Mouse (Mus musculus) liver, embryonic 14.5 days (tissue): ENCODE results near the gene Pou3f1. TPM values are rescaled to one million over a fixed set of nuclear protein-coding genes. Genes with fewer than 3 reads are reported as not detected.
A peak's percentile ranks its signal among the peaks of the same experiment; 100 is the strongest.

Source experiments
- ATAC-seq: fragments of 200-750 bp; cut with Nextera tagmentation; 2 replicates; pipeline ENCODE4 v1.8.0; 2017; ENCODE audit warnings: moderate number of reproducible peaks, mild to moderate bottlenecking, moderate library complexity; ENCODE audit not compliant: insufficient read depth
- DNase-seq, 3 experiments: peaks; one replicate each; pipeline ENCODE4 v3.0.0-alpha.2; 2012 to 2013; ENCODE audit warnings: low read depth in 3 of 3, low spot score in 3 of 3
- H3K27ac ChIP-seq: fragments of 300-500 bp; sonication (generic); 2 replicates; pipeline ENCODE4 v1.5.1; 2014; ENCODE audit warnings: moderate library complexity, mild to moderate bottlenecking, control low read depth, inconsistent platforms
- H3K27me3 ChIP-seq: fragments of 300-500 bp; sonication (generic); 2 replicates; pipeline ENCODE4 v1.6.1; 2014; ENCODE audit warnings: mild to moderate bottlenecking, low read length, moderate library complexity; ENCODE audit not compliant: control insufficient read depth, insufficient read depth
- H3K36me3 ChIP-seq: fragments of 300-500 bp; sonication (generic); replicated peaks from 2 replicates; pipeline ENCODE4 v1.6.1; 2014; ENCODE audit warnings: low read depth; ENCODE audit not compliant: control insufficient read depth, insufficient read depth
- H3K4me1 ChIP-seq, 2 experiments: fragments of 200-500 bp in 1 of 2; fragments of 300-500 bp in 1 of 2; sonication (generic) in 1 of 2; replicated peaks; 2 replicates each; pipeline ENCODE4 v1.6.1; 2012 to 2014; ENCODE audit warnings: antibody characterized with exemption in 1 of 2, inconsistent platforms in 1 of 2, low read length in 1 of 2; ENCODE audit not compliant: control insufficient read depth in 2 of 2, insufficient read depth in 2 of 2
- H3K4me2 ChIP-seq: fragments of 300-500 bp; sonication (generic); 2 replicates; pipeline ENCODE4 v1.6.1; 2014; ENCODE audit warnings: low read depth, mild to moderate bottlenecking, control low read depth, moderate library complexity
- H3K4me3 ChIP-seq, 2 experiments: fragments of 200-500 bp in 1 of 2; fragments of 300-500 bp in 1 of 2; sonication (generic) in 1 of 2; 2 replicates each; pipeline ENCODE4 v1.5.1; 2012 to 2014; ENCODE audit warnings: low read depth in 2 of 2, low read length in 2 of 2, mild to moderate bottlenecking in 2 of 2, control low read depth in 1 of 2, inconsistent platforms in 1 of 2, moderate library complexity in 1 of 2; ENCODE audit not compliant: insufficient read depth in 1 of 2
- H3K9ac ChIP-seq: fragments of 300-500 bp; sonication (generic); replicated peaks from 2 replicates; pipeline ENCODE4 v1.6.1; 2014; ENCODE audit warnings: mild to moderate bottlenecking, control low read depth, moderate library complexity
- H3K9me3 ChIP-seq: fragments of 300-500 bp; sonication (generic); 2 replicates; pipeline ENCODE4 v1.6.1; 2016; ENCODE audit warnings: low read length, mixed read lengths; ENCODE audit not compliant: control insufficient read depth
- CTCF ChIP-seq: IDR thresholded peaks from 2 replicates; pipeline ENCODE4 v1.5.1; 2016; ENCODE audit warnings: antibody characterized with exemption, low read depth, control low read depth
- EP300 ChIP-seq: IDR thresholded peaks from 2 replicates; pipeline ENCODE4 v1.6.1; 2016; ENCODE audit warnings: antibody characterized with exemption, low read depth
- WGBS: fragments of 180-500 bp; shearing (Covaris S2); extraction: QIAGEN DNeasy Blood & Tissue Kit; methylation state at CpG from one replicate; pipeline ENCODE4 v1.1.7; 2014; ENCODE audit not compliant: insufficient replicate concordance; 5-methylcytosine and 5-hydroxymethylcytosine counted together
- polyA plus RNA-seq, 2 experiments: library from polyadenylated mRNA; depleted of rRNA in 1 of 2; stranded (reverse) in 1 of 2; unstranded in 1 of 2; fragments of >200 nt; fragmentation: Nextera tagmentation in 1 of 2; extraction: Ambion mirVana in 1 of 2; gene quantifications; 2 replicates each; pipeline versions ENCODE4 v1.2.1 to v1.2.3; 2012 to 2014

Pou3f1 gene
- polyA plus RNA-seq, 2 experiments: 0.01 TPM; not detected in 1

DNA sequence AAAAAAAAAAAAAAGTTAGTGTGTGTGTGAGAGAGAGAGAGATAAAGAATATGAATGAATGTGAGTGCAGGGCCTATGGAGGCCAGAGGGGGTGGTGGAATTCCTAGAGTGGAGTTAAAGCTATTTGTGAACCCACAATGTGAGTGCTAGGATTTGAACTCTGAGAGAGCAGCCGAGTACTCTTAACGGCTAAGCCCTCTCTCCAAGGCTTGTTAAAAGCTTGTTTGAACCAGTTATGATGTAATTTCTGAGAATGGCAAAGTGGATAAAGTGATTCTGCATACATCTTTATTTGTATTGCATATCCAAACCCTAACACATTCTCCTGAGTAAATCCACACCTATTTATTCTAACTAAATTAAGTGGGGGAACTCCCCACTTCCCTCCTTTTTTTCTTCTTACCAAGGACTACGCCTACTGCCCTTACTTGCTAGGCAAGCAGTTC, 35.8 kb downstream of the Pou3f1 start:
- Histone ChIP-seq H3K27ac (no peak overlapping the region), H3K4me3 (peak overlapping the region; percentile 67 to 88), H3K9me3 (no peaks in the 10 kb centered on the region), H3K9ac (peak overlapping the region; percentile 69), H3K4me1 (peaks cover 7 to 18% of the 10 kb centered on the region in 2 experiments; a peak in 3 of 4 replicates), H3K36me3 (no peaks in the 10 kb centered on the region; the same call in 1 of the 2 replicates), H3K27me3 (no peaks in the 10 kb centered on the region), H3K4me2 (peak overlapping the region; percentile 80)
- DNase-seq (no peak), ATAC-seq (no peak)
- TF ChIP-seq EP300 (no peak), CTCF (no peak)
- 50% methylated on average over 3 of the region's 3 CpGs for WGBS

- H3K27ac ChIP-seq: no peak within 1 kb of the TSS
- H3K4me2 ChIP-seq: peak within 1 kb of the TSS; percentile 80
- H3K27me3 ChIP-seq: no peaks in the 10 kb centered on the region
- no peak for TF ChIP-seq EP300
- no peak for TF ChIP-seq CTCF
- H3K9ac ChIP-seq: peak within 1 kb of the TSS; percentile 69
- H3K4me1 ChIP-seq: peaks cover 7 to 18% of the 10 kb centered on the region in 2 experiments; a peak in 3 of 4 replicates
- DNase-seq (peak; percentile 81 to 88 (median 82)), ATAC-seq (peak; percentile 96)
- H3K9me3 ChIP-seq: no peaks in the 10 kb centered on the region
- peak within 1 kb of the TSS; percentile 67 to 88 for H3K4me3 ChIP-seq
- H3K36me3 ChIP-seq: no peaks in the 10 kb centered on the region; the same call in 1 of the 2 replicates
- under 1% methylated on average over 43 of the region's 43 CpGs for WGBS
Measured at GRCm38 (mm10) chr4:124693135-124693894, 36.7 kb downstream of the Pou3f1 start, which contains the start of gene Utp11. Utp11 (minus strand) TSS chr4:124693600.

- DNase-seq: no peak
- Histone ChIP-seq H3K27me3 (no peaks in the 10 kb centered on the region), H3K4me3 (no peak overlapping the region), H3K9ac (no peak overlapping the region), H3K4me2 (no peak overlapping the region), H3K27ac (no peak overlapping the region), H3K4me1 (peaks cover 7 to 18% of the 10 kb centered on the region in 2 experiments; a peak in 3 of 4 replicates), H3K36me3 (no peaks in the 10 kb centered on the region), H3K9me3 (no peaks in the 10 kb centered on the region)
- 88% methylated on average over 2 of the region's 2 CpGs for WGBS
- ATAC-seq: no peak
- no peak for TF ChIP-seq EP300
- TF ChIP-seq CTCF: no peak
Measured at GRCm38 (mm10) chr4:124694572-124694971, 38.0 kb downstream of the Pou3f1 start.

DNA sequence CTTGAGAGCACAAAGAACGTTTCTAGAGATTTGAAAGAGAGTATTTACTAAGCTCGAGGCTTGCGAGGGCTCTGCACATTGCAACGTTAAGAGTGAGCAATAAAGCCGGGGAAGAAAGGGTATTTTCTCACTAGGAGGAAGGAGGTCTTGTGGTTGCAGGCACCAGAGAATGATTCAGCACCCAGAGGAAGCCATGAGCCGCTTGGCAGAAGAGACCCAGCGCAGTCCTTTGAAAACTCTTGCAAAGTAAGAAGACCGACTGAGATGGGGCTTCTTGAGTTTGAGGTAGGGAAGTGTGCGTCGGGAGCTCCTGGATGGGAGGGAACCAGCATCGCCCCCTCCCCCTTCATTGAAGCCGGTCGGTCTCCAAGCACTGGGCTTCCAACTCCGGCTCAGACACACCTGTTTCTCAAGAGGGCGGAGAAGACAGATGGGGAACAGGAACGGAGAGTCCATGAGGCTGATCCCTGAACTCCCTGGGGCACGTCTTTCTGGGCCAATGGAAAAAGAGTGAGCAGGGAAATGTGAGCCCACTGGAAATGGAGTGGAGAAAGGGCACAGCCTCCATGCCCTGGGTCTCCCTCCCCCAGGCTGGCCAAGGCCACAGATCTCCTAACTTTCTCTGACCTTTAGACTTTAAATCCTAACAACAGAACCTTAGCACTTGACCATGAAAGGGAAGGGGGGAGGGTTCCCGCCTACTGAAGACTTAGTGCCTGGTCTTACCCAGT, 39.3 kb downstream of the Pou3f1 start:
- no peaks in the 10 kb centered on the region for H3K9me3 ChIP-seq
- DNase-seq (no peak), ATAC-seq (no peak)
- H3K9ac ChIP-seq: 0 out of 2 replicates have a peak overlapping the region, but pooled peaks have one; percentile 20
- no peak overlapping the region for H3K27ac ChIP-seq
- H3K4me2 ChIP-seq: peak overlapping the region; percentile 48
- no peaks in the 10 kb centered on the region; the same call in 1 of the 2 replicates for H3K27me3 ChIP-seq
- H3K36me3 ChIP-seq: no peaks in the 10 kb centered on the region
- WGBS: 4% methylated on average over 18 of the region's 18 CpGs
- no peak for TF ChIP-seq CTCF
- no peak for TF ChIP-seq EP300
- peak overlapping the region; percentile 12 to 35; a peak in 2 of 4 replicates for H3K4me3 ChIP-seq
- peaks cover 12 to 23% of the 10 kb centered on the region in 2 experiments for H3K4me1 ChIP-seq

GRCm38 (mm10) chr4:124699791-124700190, 43.2 kb downstream of the Pou3f1 start:
- ATAC-seq: no peak
- 36% methylated on average over 6 of the region's 6 CpGs for WGBS
- Histone ChIP-seq H3K4me2 (peak overlapping the region; percentile 98), H3K36me3 (no peaks in the 10 kb centered on the region), H3K9me3 (no peaks in the 10 kb centered on the region), H3K4me3 (peak overlapping the region in 1 of 2 experiments; percentile 77; a peak in 2 of 4 replicates), H3K27ac (no peak overlapping the region), H3K9ac (no peak overlapping the region), H3K27me3 (no peaks in the 10 kb centered on the region; the same call in 1 of the 2 replicates), H3K4me1 (peaks cover 13 to 32% of the 10 kb centered on the region in 2 experiments)
- DNase-seq: no peak
- TF ChIP-seq EP300 (no peak), CTCF (no peak)
